Mouse (Mus musculus): ENCODE data around the gene Spon1. TPM values are rescaled to one million over a fixed set of nuclear protein-coding genes. Genes with fewer than 3 reads are reported as not detected.

The Spon1 gene
- polyA plus RNA-seq, 1 experiment: 1.2 TPM

- Histone ChIP-seq H3K4me3 (ENCODE audit: extremely low read depth, insufficient read depth, insufficient read length) (no peak overlapping the region), H3K27ac (ENCODE audit: insufficient read depth, low read length) (no peak overlapping the region), H3K27me3 (ENCODE audit: control insufficient read depth, insufficient read depth, low read length) (no peaks in the 10 kb centered on the region), H3K4me1 (ENCODE audit: control insufficient read depth, insufficient read depth, insufficient read length) (no peaks in the 10 kb centered on the region; the same call in 1 of the 2 replicates), H3K36me3 (ENCODE audit: control insufficient read depth, insufficient read depth, low read length) (no peaks in the 10 kb centered on the region)
- TF ChIP-seq POLR2A (IDR thresholded peaks at IDR 0.05; ENCODE audit: low read depth, low read length) (no peak), CTCF (IDR thresholded peaks at IDR 0.05; ENCODE audit: extremely low read depth, insufficient read depth, insufficient read length, insufficient replicate concordance) (no peak)
- 46% methylated on average over 7 of the region's 7 CpGs for WGBS
- DNase-seq (ENCODE audit: low read depth in 1 of 2, low spot score in 2 of 2): no peak
These were observed 81.4 kb downstream of the Spon1 start for GRCm38 (mm10) chr7:113847041-113847819.

GRCm38 (mm10) chr7:113850389-113850788 is 84.6 kb downstream of the Spon1 start:
- TF ChIP-seq POLR2A (IDR thresholded peaks at IDR 0.05; ENCODE audit: low read depth, low read length) (no peak), CTCF (IDR thresholded peaks at IDR 0.05; ENCODE audit: extremely low read depth, insufficient read depth, insufficient read length, insufficient replicate concordance) (no peak)
- H3K4me3 ChIP-seq (ENCODE audit: extremely low read depth, insufficient read depth, insufficient read length): no peak overlapping the region
- no peaks in the 10 kb centered on the region for H3K36me3 ChIP-seq (ENCODE audit: control insufficient read depth, insufficient read depth, low read length)
- H3K27ac ChIP-seq (ENCODE audit: insufficient read depth, low read length): no peak overlapping the region
- 82% methylated on average over 4 of the region's 4 CpGs for WGBS
- DNase-seq (ENCODE audit: low read depth in 1 of 2, low spot score in 2 of 2): no peak
- no peaks in the 10 kb centered on the region; the same call in 1 of the 2 replicates for H3K4me1 ChIP-seq (ENCODE audit: control insufficient read depth, insufficient read depth, insufficient read length)
- H3K27me3 ChIP-seq (ENCODE audit: control insufficient read depth, insufficient read depth, low read length): no peaks in the 10 kb centered on the region

- Histone ChIP-seq H3K4me1 (ENCODE audit: control insufficient read depth, insufficient read depth, insufficient read length) (no peaks in the 10 kb centered on the region), H3K4me3 (ENCODE audit: extremely low read depth, insufficient read depth, insufficient read length) (no peak overlapping the region), H3K36me3 (ENCODE audit: control insufficient read depth, insufficient read depth, low read length) (no peaks in the 10 kb centered on the region), H3K27me3 (ENCODE audit: control insufficient read depth, insufficient read depth, low read length) (no peaks in the 10 kb centered on the region), H3K27ac (ENCODE audit: insufficient read depth, low read length) (no peak overlapping the region)
- DNase-seq (ENCODE audit: low read depth in 1 of 2, low spot score in 2 of 2): no peak
- 23% methylated on average over 4 of the region's 4 CpGs for WGBS
- TF ChIP-seq POLR2A (IDR thresholded peaks at IDR 0.05; ENCODE audit: low read depth, low read length) (no peak), CTCF (IDR thresholded peaks at IDR 0.05; ENCODE audit: extremely low read depth, insufficient read depth, insufficient read length, insufficient replicate concordance) (no peak)
These were observed 89.6 kb downstream of the Spon1 start for GRCm38 (mm10) chr7:113855396-113855795.

- DNase-seq (ENCODE audit: low read depth in 1 of 2, low spot score in 2 of 2): no peak
- Histone ChIP-seq H3K36me3 (ENCODE audit: control insufficient read depth, insufficient read depth, low read length) (no peaks in the 10 kb centered on the region), H3K27me3 (ENCODE audit: control insufficient read depth, insufficient read depth, low read length) (no peaks in the 10 kb centered on the region), H3K4me3 (ENCODE audit: extremely low read depth, insufficient read depth, insufficient read length) (no peak overlapping the region), H3K27ac (ENCODE audit: insufficient read depth, low read length) (no peak overlapping the region), H3K4me1 (ENCODE audit: control insufficient read depth, insufficient read depth, insufficient read length) (no peaks in the 10 kb centered on the region)
- 61% methylated on average over 3 of the region's 3 CpGs for WGBS
- TF ChIP-seq POLR2A (IDR thresholded peaks at IDR 0.05; ENCODE audit: low read depth, low read length) (no peak), CTCF (IDR thresholded peaks at IDR 0.05; ENCODE audit: extremely low read depth, insufficient read depth, insufficient read length, insufficient replicate concordance) (no peak)
These were observed 90.3 kb downstream of the Spon1 start for GRCm38 (mm10) chr7:113856067-113856466.

- no peak overlapping the region for H3K4me3 ChIP-seq (ENCODE audit: extremely low read depth, insufficient read depth, insufficient read length)
- no peak for DNase-seq (ENCODE audit: low read depth in 1 of 2, low spot score in 2 of 2)
- H3K36me3 ChIP-seq (ENCODE audit: control insufficient read depth, insufficient read depth, low read length): no peaks in the 10 kb centered on the region
- H3K27me3 ChIP-seq (ENCODE audit: control insufficient read depth, insufficient read depth, low read length): no peaks in the 10 kb centered on the region
- H3K27ac ChIP-seq (ENCODE audit: insufficient read depth, low read length): no peak overlapping the region
- H3K4me1 ChIP-seq (ENCODE audit: control insufficient read depth, insufficient read depth, insufficient read length): no peaks in the 10 kb centered on the region
- no peak for TF ChIP-seq POLR2A (IDR thresholded peaks at IDR 0.05; ENCODE audit: low read depth, low read length)
- no peak for TF ChIP-seq CTCF (IDR thresholded peaks at IDR 0.05; ENCODE audit: extremely low read depth, insufficient read depth, insufficient read length, insufficient replicate concordance)
- WGBS: 88% methylated on average over 5 of the region's 5 CpGs
These were observed 93.7 kb downstream of the Spon1 start for GRCm38 (mm10) chr7:113859480-113859881.

- Histone ChIP-seq H3K4me3 (ENCODE audit: extremely low read depth, insufficient read depth, insufficient read length) (no peak overlapping the region), H3K27ac (ENCODE audit: insufficient read depth, low read length) (no peak overlapping the region), H3K36me3 (ENCODE audit: control insufficient read depth, insufficient read depth, low read length) (no peaks in the 10 kb centered on the region), H3K27me3 (ENCODE audit: control insufficient read depth, insufficient read depth, low read length) (no peaks in the 10 kb centered on the region), H3K4me1 (ENCODE audit: control insufficient read depth, insufficient read depth, insufficient read length) (no peaks in the 10 kb centered on the region)
- DNase-seq (ENCODE audit: low read depth in 1 of 2, low spot score in 2 of 2): no peak
- 81% methylated on average over 4 of the region's 4 CpGs for WGBS
- TF ChIP-seq CTCF (IDR thresholded peaks at IDR 0.05; ENCODE audit: extremely low read depth, insufficient read depth, insufficient read length, insufficient replicate concordance): no peak
- TF ChIP-seq POLR2A (IDR thresholded peaks at IDR 0.05; ENCODE audit: low read depth, low read length): no peak
These were observed 96.2 kb downstream of the Spon1 start for GRCm38 (mm10) chr7:113861964-113862363.

- DNase-seq (ENCODE audit: low read depth in 1 of 2, low spot score in 2 of 2): no peak
- 97% methylated on average over 1 of the region's 1 CpGs for WGBS
- Histone ChIP-seq H3K36me3 (ENCODE audit: control insufficient read depth, insufficient read depth, low read length) (no peaks in the 10 kb centered on the region), H3K27me3 (ENCODE audit: control insufficient read depth, insufficient read depth, low read length) (no peaks in the 10 kb centered on the region), H3K4me3 (ENCODE audit: extremely low read depth, insufficient read depth, insufficient read length) (no peak overlapping the region), H3K4me1 (ENCODE audit: control insufficient read depth, insufficient read depth, insufficient read length) (no peaks in the 10 kb centered on the region), H3K27ac (ENCODE audit: insufficient read depth, low read length) (no peak overlapping the region)
- no peak for TF ChIP-seq CTCF (IDR thresholded peaks at IDR 0.05; ENCODE audit: extremely low read depth, insufficient read depth, insufficient read length, insufficient replicate concordance)
- no peak for TF ChIP-seq POLR2A (IDR thresholded peaks at IDR 0.05; ENCODE audit: low read depth, low read length)
These were observed 107.0 kb downstream of the Spon1 start for GRCm38 (mm10) chr7:113872846-113873245.
